Mouse (Mus musculus) CD8-positive naive resting alpha-beta T cell, adult 2 months (primary cell): ENCODE measurements at regions not wholly inside any gene's neighbourhood (a gene's known extent, or its start where the extent isn't known, plus 50 kb on each side); places are given as distances from the start of the nearest gene placed in this dataset.

Experiments
- DNase-seq, 2 experiments: peaks; one replicate each; pipeline ENCODE4 v3.0.0; 2022; ENCODE audit warnings: low read depth in 2 of 2, low spot score in 2 of 2

GRCm38 (mm10) chr6:51326103-51326829, 106.2 kb upstream of the Nfe2l3 start:
- DNase-seq, result no peak

DNA sequence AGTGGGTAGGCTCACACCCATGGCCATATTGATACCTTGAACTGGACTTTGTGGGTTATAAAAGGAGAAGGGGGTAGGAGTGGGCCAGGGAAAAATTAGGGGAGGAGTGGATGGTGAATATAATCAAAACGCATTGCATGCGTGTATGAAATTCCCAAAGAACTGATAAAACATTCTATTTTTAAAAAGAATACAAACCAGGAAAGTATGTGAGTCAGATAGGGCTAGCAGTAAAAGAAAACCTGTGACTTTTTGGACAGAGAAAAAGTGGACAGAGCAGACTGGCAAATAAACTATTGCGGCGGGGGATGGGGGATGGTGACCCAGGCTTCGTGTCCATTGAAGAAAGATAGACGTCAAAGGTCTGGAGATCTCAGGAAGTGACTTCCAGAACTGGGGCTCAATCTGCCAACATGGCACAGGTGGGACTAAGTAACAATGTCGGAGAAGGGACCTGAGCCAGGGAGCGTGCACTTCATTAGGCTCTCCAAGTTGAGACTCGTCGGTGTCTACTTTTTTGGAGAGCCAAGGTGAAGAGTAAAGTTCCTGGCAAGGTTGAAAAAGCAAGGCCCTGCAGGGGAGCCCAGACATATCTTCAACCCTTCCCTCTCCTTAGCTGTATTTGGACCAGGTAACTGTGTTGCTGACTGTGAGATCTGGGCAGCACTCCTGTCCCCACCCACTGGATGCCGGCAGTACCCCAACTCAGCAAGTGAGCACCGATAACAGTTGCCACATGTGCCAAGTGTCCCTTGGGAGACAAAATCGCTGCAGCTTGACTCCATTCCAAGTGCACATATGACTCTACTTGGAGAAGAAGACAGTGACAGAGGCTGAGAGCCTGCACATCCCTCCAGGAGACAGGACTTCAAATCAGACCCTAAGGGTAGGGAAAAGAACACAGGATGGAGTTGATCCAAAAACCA, 103.1 kb upstream of the Nfe2l3 start:
- no peak for DNase-seq

- DNase-seq, result no peak
These were observed 102.3 kb upstream of the Nfe2l3 start for GRCm38 (mm10) chr6:51330069-51330706.

DNA sequence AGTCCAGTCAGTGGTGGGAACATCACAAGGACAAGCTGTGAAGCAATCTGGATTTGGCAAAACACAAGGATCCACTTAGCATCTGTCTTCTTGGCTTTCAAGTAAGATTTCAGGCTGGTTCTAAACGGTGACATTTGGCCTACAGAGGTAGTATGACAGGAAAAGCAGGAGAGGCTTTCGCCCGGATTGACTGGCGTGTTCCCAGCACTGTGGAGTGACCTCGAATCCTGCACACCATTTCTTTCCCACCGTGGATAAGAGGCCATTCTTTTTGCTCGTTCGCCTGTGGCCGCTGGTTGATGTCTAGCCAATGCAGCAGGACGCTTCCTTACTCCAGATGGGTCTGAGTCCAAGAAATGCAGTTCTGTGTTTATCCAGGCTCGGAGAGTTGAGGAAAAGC, 99.6 kb upstream of the Nfe2l3 start:
- no peak for DNase-seq

GRCm38 (mm10) chr6:51333722-51334360, 98.6 kb upstream of the Nfe2l3 start:
- no peak for DNase-seq

- DNase-seq, result no peak
These were observed 97.2 kb upstream of the Nfe2l3 start for GRCm38 (mm10) chr6:51335314-51335713.

GRCm38 (mm10) chr6:51339301-51339700, 93.2 kb upstream of the Nfe2l3 start:
- DNase-seq, result no peak

DNA sequence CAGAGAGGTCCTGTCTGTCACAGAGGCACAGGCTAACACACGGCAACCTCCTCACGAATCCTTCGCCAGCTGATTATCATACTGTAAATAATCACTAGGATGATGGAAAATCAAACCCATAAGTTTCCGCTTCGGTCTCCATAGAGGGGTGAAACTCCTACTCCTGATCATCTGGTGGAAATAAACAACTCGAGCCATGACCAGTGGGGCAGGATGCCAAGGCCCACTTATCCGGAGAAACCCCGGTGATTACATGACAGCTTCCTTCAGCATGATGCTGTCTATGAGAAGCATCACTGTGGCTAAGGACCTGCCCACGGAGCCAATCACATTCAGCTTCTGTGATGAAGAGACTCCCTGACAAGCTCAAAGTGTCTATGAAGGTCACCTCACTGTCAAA, 84.7 kb upstream of the Nfe2l3 start:
- DNase-seq, result no peak

- DNase-seq, result no peak
These were observed 82.7 kb upstream of the Nfe2l3 start for GRCm38 (mm10) chr6:51349771-51350170.

GRCm38 (mm10) chr6:51355041-51355440, 77.4 kb upstream of the Nfe2l3 start:
- DNase-seq, result no peak

DNA sequence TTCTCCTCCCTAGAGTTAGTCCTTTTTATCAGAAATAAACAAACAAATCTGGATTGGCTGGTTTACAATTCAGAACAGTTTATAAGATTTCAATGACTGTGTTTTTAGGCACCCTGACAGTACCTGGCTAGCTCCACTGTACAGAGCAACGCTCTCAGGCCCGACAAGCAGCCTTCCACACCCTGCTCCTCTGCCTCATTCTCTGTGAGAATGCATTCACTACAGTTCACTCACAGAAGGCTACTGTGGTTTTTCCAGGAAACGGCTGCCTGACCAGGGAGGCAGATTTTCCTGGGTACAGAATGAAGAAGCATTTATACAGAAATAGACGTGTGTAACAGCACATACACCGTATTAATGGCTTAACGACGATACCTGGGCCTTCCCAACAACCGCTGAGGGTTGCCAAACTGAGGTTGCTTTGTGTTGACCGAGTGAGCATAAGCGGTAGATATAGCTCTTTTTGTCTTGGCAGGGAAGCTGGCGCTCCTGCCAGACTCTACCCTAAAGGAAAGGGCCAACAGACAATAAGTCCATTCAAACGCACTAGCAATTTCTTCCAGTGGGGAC, 70.8 kb upstream of the Nfe2l3 start:
- DNase-seq, result no peak

GRCm38 (mm10) chr6:51362475-51363226, 69.8 kb upstream of the Nfe2l3 start:
- peak; percentile 70 to 85 for DNase-seq

DNA sequence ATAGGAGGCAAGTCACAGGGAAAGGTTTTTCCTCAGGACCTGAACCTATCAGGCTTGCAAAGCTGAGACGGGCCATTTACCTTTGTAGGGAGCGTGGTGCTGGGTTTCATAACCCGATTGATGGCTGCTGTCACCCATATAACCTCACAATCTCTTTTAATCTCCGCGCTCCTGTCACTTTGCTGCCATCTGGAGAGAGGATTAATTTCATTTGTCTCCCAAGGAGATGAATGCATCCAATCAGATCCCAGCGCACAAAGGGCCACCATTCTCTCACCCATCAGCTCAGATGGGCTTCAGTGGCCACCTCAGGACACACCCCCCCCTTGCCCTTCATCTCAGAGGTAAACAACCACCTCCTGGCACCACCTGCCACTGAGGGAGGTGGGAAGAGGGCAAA, 67.7 kb upstream of the Nfe2l3 start:
- DNase-seq, result no peak

DNA sequence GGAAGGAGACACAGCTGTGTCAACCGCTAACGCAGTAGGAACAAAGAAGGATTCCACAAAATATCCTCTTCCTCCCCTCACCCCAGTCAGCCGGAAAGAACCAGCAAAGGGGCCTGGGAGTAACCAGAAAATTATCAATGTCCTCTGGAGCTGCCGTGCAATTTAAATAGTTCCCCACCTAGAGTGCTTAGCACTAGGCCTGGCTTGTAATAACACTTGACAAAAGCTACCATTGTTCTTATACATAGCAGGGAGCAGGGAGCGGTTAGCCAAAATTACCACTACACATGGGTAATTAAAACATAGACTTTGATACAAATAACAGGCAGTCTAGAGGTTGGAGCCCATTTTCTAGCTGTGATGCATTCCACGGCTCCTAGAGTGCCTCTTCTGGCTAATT, 62.7 kb upstream of the Nfe2l3 start:
- DNase-seq, result no peak

GRCm38 (mm10) chr6:51372357-51372756, 60.1 kb upstream of the Nfe2l3 start:
- DNase-seq, result no peak

DNA sequence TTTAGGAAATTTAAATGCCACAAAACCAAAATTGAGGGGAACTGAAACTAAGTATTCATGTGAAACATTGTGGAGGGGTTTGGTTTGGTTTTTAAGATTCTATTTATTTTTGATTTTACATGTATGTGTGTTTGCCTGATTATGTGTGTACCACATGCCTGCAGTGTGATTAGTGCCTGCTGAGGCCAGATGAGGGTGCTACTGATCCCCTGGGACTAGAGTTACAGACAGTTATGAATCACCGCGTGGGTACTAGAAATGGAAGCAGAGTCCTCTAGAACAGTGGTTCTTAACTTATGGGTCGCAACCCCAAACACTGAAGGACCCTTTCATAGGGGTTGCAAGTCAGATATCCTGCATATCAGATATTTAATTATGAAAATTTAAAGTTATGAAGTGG, 54.0 kb upstream of the Nfe2l3 start:
- DNase-seq, result no peak

DNA sequence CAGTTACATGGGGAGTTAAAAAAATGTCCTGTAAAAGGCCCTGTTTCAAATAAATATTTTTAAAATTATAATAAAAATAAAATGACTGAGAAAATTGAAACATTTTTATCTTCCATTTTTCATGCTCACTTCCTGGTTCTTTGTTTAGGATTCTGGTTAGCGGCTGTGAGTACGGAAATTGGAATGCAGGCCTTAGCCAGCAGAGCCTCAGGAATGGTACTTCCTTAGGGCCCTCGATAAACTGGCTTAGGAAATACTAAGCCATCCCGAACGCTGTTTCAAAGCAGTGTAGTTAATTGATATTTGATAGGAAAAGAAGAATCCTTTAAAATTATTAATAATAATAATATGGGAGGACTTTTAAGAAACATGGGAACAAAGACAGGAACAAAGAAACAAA, 53.4 kb upstream of the Nfe2l3 start:
- no peak for DNase-seq

GRCm38 (mm10) chr6:51379560-51380274, 52.8 kb upstream of the Nfe2l3 start:
- DNase-seq, result peak; percentile 2 to 26

- no peak for DNase-seq
These were observed 52.2 kb upstream of the Nfe2l3 start for GRCm38 (mm10) chr6:51380275-51380575.

GRCm38 (mm10) chr6:51381465-51381864, 51.0 kb upstream of the Nfe2l3 start:
- DNase-seq, result peak in 1 of 2 experiments; percentile 16
